Mouse (Mus musculus) testis, adult 2 months (tissue): ENCODE data around the gene Strip1.

ENCODE experiments used
- CTCF ChIP-seq: fragments of 200-500 bp; IDR thresholded peaks from 2 replicates; pipeline ENCODE4 v1.5.1; 2012; ENCODE audit warnings: low read depth, mild to moderate bottlenecking, inconsistent platforms, low read length, moderate library complexity; ENCODE audit not compliant: control insufficient read depth, insufficient read depth, insufficient replicate concordance
- POLR2A ChIP-seq: fragments of 200-500 bp; IDR thresholded peaks from 2 replicates; pipeline ENCODE4 v1.6.1; 2012; ENCODE audit warnings: low read depth, mild to moderate bottlenecking, inconsistent platforms, low read length, moderate library complexity; ENCODE audit not compliant: control insufficient read depth

DNA sequence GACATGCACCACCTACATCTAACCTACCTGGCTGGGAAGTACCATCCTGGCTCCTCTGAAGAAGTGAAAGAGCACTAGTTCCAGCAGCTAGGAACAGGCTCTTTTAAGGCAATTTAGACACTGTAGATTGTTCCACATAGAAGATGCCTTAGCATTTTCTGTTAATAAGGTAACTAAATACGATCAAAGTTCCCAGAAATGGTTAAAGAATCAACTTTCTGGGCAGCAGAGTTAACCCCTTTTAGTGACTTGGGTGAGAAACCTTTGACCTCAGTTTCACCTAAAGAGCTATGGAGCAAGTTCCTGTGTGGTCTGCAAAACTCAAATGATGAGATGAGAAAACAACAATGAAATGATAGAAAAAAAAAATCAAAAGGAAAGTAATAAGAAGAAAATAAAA is 33.1 kb upstream of the Strip1 start:
- no peak for TF ChIP-seq CTCF
- TF ChIP-seq POLR2A, result no peak
